Comparison of ENCODE assay signal across 27 mouse cellular contexts in genomic region chr7:49122498-49122897, GRCm38 (mm10).
DNase-seq lines count a peak whose midpoint lies in the region; ATAC-seq and TF ChIP-seq lines count a peak whose summit lies in the region.
"Had no signal": no experiment of that assay in that cellular context is flagged by ENCODE, and none has a peak within 500 bp of the region (broad histone marks: within the 10 kb centered on the region; RNA-seq: fewer than 3 reads in every experiment).

No protein-coding gene starts in this region.

- TF ChIP-seq POLR2A in MEL (IDR thresholded peaks at IDR 0.05; ENCODE audit: control insufficient read depth in 1 of 2, insufficient read depth in 1 of 2, low read depth in 1 of 2, low read length in 2 of 2, poor library complexity in 1 of 2), result no peak
- TF ChIP-seq POLR2A in cortical plate, adult 2 months (IDR thresholded peaks at IDR 0.05; ENCODE audit: extremely low read depth, insufficient read depth, low read length), result no peak

- no peak overlapping the region for H3K4me3 ChIP-seq in heart, postnatal 0 days (ENCODE audit: low read depth, low read length)
- no peak overlapping the region for H3K4me3 ChIP-seq in left cerebral cortex, adult 2 months
- peak overlapping the region in 1 of 2 experiments; percentile 53; a peak in 2 of 4 replicates for H3K4me3 ChIP-seq in MEL (ENCODE audit: control insufficient read depth in 1 of 2, insufficient read depth in 1 of 2, low read depth in 2 of 2, low read length in 2 of 2)
- no peak overlapping the region for H3K4me3 ChIP-seq in cortical plate, adult 2 months (ENCODE audit: insufficient read depth, low read length)
- H3K4me3 ChIP-seq: embryonic facial prominence, embryonic 12.5 days; gastrocnemius, adult 2 months; hindbrain, embryonic 12.5 days; limb, embryonic 10.5 days; liver, embryonic 15.5 days; midbrain, embryonic 13.5 days; neural tube, embryonic 12.5 days had no signal

- H3K4me2 ChIP-seq in heart, postnatal 0 days (ENCODE audit: low read depth, low read length), result no peak overlapping the region
- H3K4me2 ChIP-seq: embryonic facial prominence, embryonic 12.5 days; heart, embryonic 11.5 days; hindbrain, embryonic 12.5 days; liver, embryonic 15.5 days; midbrain, embryonic 13.5 days; neural tube, embryonic 12.5 days had no signal

- H3K27me3 ChIP-seq in heart, postnatal 0 days (ENCODE audit: control insufficient read depth, insufficient read depth, low read length), result peaks cover 12% of the 10 kb centered on the region; the same call in 1 of the 2 replicates
- no peaks in the 10 kb centered on the region for H3K27me3 ChIP-seq in MEL (ENCODE audit: control insufficient read depth in 1 of 2, insufficient read depth in 2 of 2, low read length in 2 of 2)
- H3K27me3 ChIP-seq: neural tube, embryonic 12.5 days had no signal

- WGBS in heart, postnatal 0 days, result 72% methylated on average over 7 of the region's 7 CpGs

- TF ChIP-seq CTCF in heart, postnatal 0 days (IDR thresholded peaks at IDR 0.05; ENCODE audit: low read depth), result peak; percentile 15; the same call in 1 of the 2 replicates
- TF ChIP-seq CTCF in left cerebral cortex, adult 2 months (IDR thresholded peaks at IDR 0.05), result peak; percentile 42
- TF ChIP-seq CTCF in MEL (IDR thresholded peaks at IDR 0.05 in 2 of 3, conservative IDR thresholded peaks at IDR 0.05 in 1 of 3; ENCODE audit: control insufficient read depth in 1 of 3, insufficient read depth in 1 of 3, low read depth in 2 of 3, low read length in 3 of 3, poor library complexity in 1 of 3, severe bottlenecking in 1 of 3), result 0 out of 6 replicates have a peak, but pooled peaks of 1 of the 3 experiments have one; percentile 10
- peak; percentile 18; the same call in 1 of the 2 replicates for TF ChIP-seq CTCF in cortical plate, adult 2 months (IDR thresholded peaks at IDR 0.05; ENCODE audit: extremely low read depth, insufficient read depth, low read length)

- no peaks in the 10 kb centered on the region for H3K79me2 ChIP-seq in MEL (ENCODE audit: control insufficient read depth, insufficient read depth, low read length, poor library complexity)

- DNase-seq in heart, postnatal 0 days (ENCODE audit: low spot score), result no peak
- no peak for DNase-seq in heart, postnatal 36 days
- DNase-seq in left cerebral cortex, adult 2 months (ENCODE audit: extremely low spot score in 1 of 2, low spot score in 2 of 2), result no peak
- DNase-seq in left cerebral cortex, adult 8-10 months (ENCODE audit: low spot score in 2 of 2), result no peak
- DNase-seq in MEL (ENCODE audit: low read depth, low spot score), result peak; percentile 23
- DNase-seq: adrenal gland, postnatal 36 days; cerebellum, adult 11 months; cerebellum, postnatal 10 days; gastrocnemius, adult 2 months; heart, postnatal 10 days; kidney, postnatal 36 days; layer of hippocampus, adult 9-11 months; liver; lung, postnatal 10 days; right cerebral cortex, postnatal 14 days; spleen, adult 18-20 months had no signal

- no peaks in the 10 kb centered on the region for H3K36me3 ChIP-seq in heart, postnatal 0 days (replicated peaks; ENCODE audit: control insufficient read depth, insufficient read depth, low read length)
- H3K36me3 ChIP-seq in MEL (ENCODE audit: control insufficient read depth in 1 of 2, insufficient read depth in 2 of 2, low read length in 2 of 2), result no peaks in the 10 kb centered on the region
- H3K36me3 ChIP-seq: embryonic facial prominence, embryonic 12.5 days; G1E; hindbrain, embryonic 12.5 days; limb, embryonic 10.5 days; liver, embryonic 15.5 days; midbrain, embryonic 13.5 days; neural tube, embryonic 12.5 days had no signal

- intact Hi-C loops in heart, postnatal 36 days (cut with DNase I), result loop anchor here (5.0 kb wide), 1 partner anchor 310 kb away; no protein-coding TSS in a partner anchor
- intact Hi-C loops in left cerebral cortex, adult 2 months (cut with DNase I), result loop anchor here (5.0 to 10.0 kb wide), 2 partner anchors 305 to 632 kb away; partner anchors contain the start of gene Htatip2

- no peak for ATAC-seq in heart, postnatal 0 days (ENCODE audit: insufficient read depth, low read depth)
- no peak for ATAC-seq in inflammation-experienced regulatory T-cells, adult 6 months
- ATAC-seq: intestine, embryonic 16.5 days; midbrain, embryonic 13.5 days had no signal

- H3K9me3 ChIP-seq in heart, postnatal 0 days (replicated peaks; ENCODE audit: control insufficient read depth, low read length), result no peaks in the 10 kb centered on the region
- H3K9me3 ChIP-seq in MEL (replicated peaks; ENCODE audit: insufficient read depth, low read length), result no peaks in the 10 kb centered on the region
- H3K9me3 ChIP-seq: embryonic facial prominence, embryonic 12.5 days; hindbrain, embryonic 12.5 days; limb, embryonic 10.5 days; liver, embryonic 15.5 days; midbrain, embryonic 13.5 days; neural tube, embryonic 12.5 days had no signal

- no peak overlapping the region for H3K27ac ChIP-seq in heart, postnatal 0 days (ENCODE audit: low read depth)
- no peak overlapping the region for H3K27ac ChIP-seq in left cerebral cortex, adult 2 months
- no peak overlapping the region for H3K27ac ChIP-seq in MEL (ENCODE audit: control insufficient read depth, low read depth, low read length)
- H3K27ac ChIP-seq in cortical plate, adult 2 months (ENCODE audit: insufficient read depth, low read length), result no peak overlapping the region
- H3K27ac ChIP-seq: embryonic facial prominence, embryonic 12.5 days; gastrocnemius, adult 2 months; hindbrain, embryonic 12.5 days; limb, embryonic 10.5 days; liver, embryonic 15.5 days; midbrain, embryonic 13.5 days; neural tube, embryonic 12.5 days had no signal

- no peak for TF ChIP-seq EP300 in heart, postnatal 0 days (IDR thresholded peaks at IDR 0.05; ENCODE audit: low read depth)
- TF ChIP-seq EP300 in MEL (IDR thresholded peaks at IDR 0.05; ENCODE audit: low read depth in 1 of 2, low read length in 2 of 2), result no peak

- peaks cover 16% of the 10 kb centered on the region; the same call in 1 of the 2 replicates for H3K4me1 ChIP-seq in heart, postnatal 0 days (ENCODE audit: control insufficient read depth, insufficient read depth)
- H3K4me1 ChIP-seq in MEL (ENCODE audit: control insufficient read depth in 1 of 2, insufficient read depth in 2 of 2, low read length in 2 of 2), result no peaks in the 10 kb centered on the region
- peaks cover 3% of the 10 kb centered on the region; the same call in 1 of the 2 replicates for H3K4me1 ChIP-seq in cortical plate, adult 2 months (ENCODE audit: control insufficient read depth, insufficient read depth, low read length)

- TF ChIP-seq RAD21 in MEL (IDR thresholded peaks at IDR 0.05; ENCODE audit: low read depth, low read length), result no peak; the same call in 1 of the 2 replicates

- H3K9ac ChIP-seq in heart, postnatal 0 days (replicated peaks; ENCODE audit: low read depth, low read length), result no peak overlapping the region
- H3K9ac ChIP-seq in MEL (ENCODE audit: control insufficient read depth, low read depth, low read length, poor library complexity, severe bottlenecking), result no peak overlapping the region
- H3K9ac ChIP-seq: embryonic facial prominence, embryonic 12.5 days; hindbrain, embryonic 12.5 days; liver, embryonic 15.5 days; midbrain, embryonic 13.5 days; neural tube, embryonic 12.5 days had no signal

TF ChIP-seq in MEL, 35 proteins besides CTCF, POLR2A, EP300 and RAD21:
- TF ChIP-seq RCOR1 (IDR thresholded peaks at IDR 0.05; ENCODE audit: low read depth, low read length), result no peak
- TF ChIP-seq SMC3 (IDR thresholded peaks at IDR 0.05; ENCODE audit: low read depth, low read length), result peak; percentile 16; the same call in 1 of the 2 replicates
